Comparison of ENCODE assay signal across 13 mouse cellular contexts in genomic region chr11:119653336-119653735, GRCm38 (mm10).
"Had no signal": no experiment of that assay in that cellular context is flagged by ENCODE, and none has a peak within 500 bp of the region (broad histone marks: within the 10 kb centered on the region; RNA-seq: fewer than 3 reads in every experiment).

No protein-coding gene starts in this region.

- DNase-seq: kidney, postnatal 25 days; layer of hippocampus, adult 9-11 months; liver; lung, adult 2 months; lung, postnatal 10 days; lung, postnatal 4 days; thymus, adult 18-20 months; thymus, postnatal 36 days had no signal

- H3K4me3 ChIP-seq: limb, embryonic 12.5 days; liver, embryonic 15.5 days; midbrain, embryonic 10.5 days; midbrain, embryonic 15.5 days; neural tube, embryonic 12.5 days had no signal

- H3K27me3 ChIP-seq: limb, embryonic 12.5 days; liver, embryonic 15.5 days; midbrain, embryonic 15.5 days; neural tube, embryonic 12.5 days had no signal

- H3K27ac ChIP-seq: limb, embryonic 12.5 days; liver, embryonic 15.5 days; midbrain, embryonic 10.5 days; midbrain, embryonic 15.5 days; neural tube, embryonic 12.5 days had no signal

- H3K36me3 ChIP-seq: limb, embryonic 12.5 days; liver, embryonic 15.5 days; midbrain, embryonic 15.5 days; neural tube, embryonic 12.5 days had no signal

- H3K9me3 ChIP-seq: limb, embryonic 12.5 days; liver, embryonic 15.5 days; midbrain, embryonic 10.5 days; midbrain, embryonic 15.5 days; neural tube, embryonic 12.5 days had no signal
